Comparison of ENCODE assay signal across 8 mouse cellular contexts in the genomic region with DNA sequence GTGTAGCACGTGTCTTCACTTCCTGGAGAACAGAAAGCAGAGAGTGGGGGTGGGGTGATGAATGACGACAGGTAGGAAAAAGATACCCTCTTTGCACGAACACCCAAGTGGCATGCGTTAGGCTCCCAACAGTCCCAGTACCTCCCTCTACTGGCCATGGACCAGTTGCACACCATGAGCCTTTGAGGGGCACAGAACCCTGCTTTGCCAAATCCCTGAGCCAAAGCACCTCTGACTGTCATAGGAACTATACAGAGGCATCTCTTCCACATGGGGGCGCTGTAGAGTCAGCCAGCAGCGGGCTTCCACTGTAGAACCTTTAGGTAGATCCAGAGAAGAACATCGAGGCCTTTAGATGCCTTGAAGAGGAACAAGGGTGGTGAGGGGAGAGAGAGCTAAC.
DNase-seq lines count a peak whose midpoint lies in the region; ATAC-seq and TF ChIP-seq lines count a peak whose summit lies in the region.
"Had no signal": no experiment of that assay in that cellular context is flagged by ENCODE, and none has a peak within 500 bp of the region (broad histone marks: within the 10 kb centered on the region; RNA-seq: fewer than 3 reads in every experiment).

No protein-coding gene starts in this region.

- H3K27me3 ChIP-seq in midbrain, embryonic 14.5 days (ENCODE audit: control insufficient read depth, insufficient read depth, low read length), result no peaks in the 10 kb centered on the region
- H3K27me3 ChIP-seq in midbrain, embryonic 11.5 days (ENCODE audit: control insufficient read depth, insufficient read depth, low read length), result no peaks in the 10 kb centered on the region
- H3K27me3 ChIP-seq in kidney, postnatal 0 days (ENCODE audit: insufficient read depth, low read length), result no peaks in the 10 kb centered on the region
- H3K27me3 ChIP-seq: neural tube, embryonic 13.5 days had no signal

- no peak overlapping the region for H3K27ac ChIP-seq in midbrain, embryonic 14.5 days (replicated peaks; ENCODE audit: low read depth, low read length)
- H3K27ac ChIP-seq in midbrain, embryonic 11.5 days (ENCODE audit: low read depth, low read length), result no peak overlapping the region
- H3K27ac ChIP-seq in kidney, postnatal 0 days, result no peak overlapping the region
- H3K27ac ChIP-seq: neural tube, embryonic 13.5 days had no signal

- no peaks in the 10 kb centered on the region for H3K9me3 ChIP-seq in midbrain, embryonic 14.5 days (ENCODE audit: control insufficient read depth, low read length)
- no peaks in the 10 kb centered on the region for H3K9me3 ChIP-seq in midbrain, embryonic 11.5 days (ENCODE audit: control insufficient read depth, low read length)
- no peaks in the 10 kb centered on the region for H3K9me3 ChIP-seq in kidney, postnatal 0 days (replicated peaks; ENCODE audit: low read length)
- H3K9me3 ChIP-seq: neural tube, embryonic 13.5 days had no signal

- TF ChIP-seq CTCF in kidney, postnatal 0 days (IDR thresholded peaks at IDR 0.05; ENCODE audit: low read depth), result peak; percentile 73

- no peak overlapping the region for H3K9ac ChIP-seq in midbrain, embryonic 14.5 days (replicated peaks; ENCODE audit: low read length)
- no peak overlapping the region for H3K9ac ChIP-seq in midbrain, embryonic 11.5 days (ENCODE audit: low read length)
- H3K9ac ChIP-seq in kidney, postnatal 0 days (ENCODE audit: low read depth, low read length), result no peak overlapping the region
- H3K9ac ChIP-seq: neural tube, embryonic 13.5 days had no signal

- WGBS in midbrain, embryonic 14.5 days, result 30% methylated on average over 7 of the region's 7 CpGs
- 40% methylated on average over 7 of the region's 7 CpGs for WGBS in midbrain, embryonic 11.5 days
- 23% methylated on average over 7 of the region's 7 CpGs for WGBS in kidney, postnatal 0 days

- H3K36me3 ChIP-seq in midbrain, embryonic 14.5 days (ENCODE audit: control insufficient read depth, insufficient read depth, low read length), result no peaks in the 10 kb centered on the region
- no peaks in the 10 kb centered on the region for H3K36me3 ChIP-seq in midbrain, embryonic 11.5 days (ENCODE audit: control insufficient read depth, insufficient read depth, low read length)
- H3K36me3 ChIP-seq in kidney, postnatal 0 days (ENCODE audit: insufficient read depth, low read length), result no peaks in the 10 kb centered on the region
- H3K36me3 ChIP-seq: neural tube, embryonic 13.5 days had no signal

- no peak overlapping the region for H3K4me3 ChIP-seq in midbrain, embryonic 14.5 days (replicated peaks; ENCODE audit: low read depth, low read length)
- H3K4me3 ChIP-seq in midbrain, embryonic 11.5 days (ENCODE audit: low read depth, low read length), result no peak overlapping the region
- no peak overlapping the region for H3K4me3 ChIP-seq in kidney, postnatal 0 days (replicated peaks; ENCODE audit: low read depth, low read length)
- H3K4me3 ChIP-seq: neural tube, embryonic 13.5 days had no signal

- no peak overlapping the region for H3K4me2 ChIP-seq in midbrain, embryonic 14.5 days (ENCODE audit: low read length)
- no peak overlapping the region for H3K4me2 ChIP-seq in midbrain, embryonic 11.5 days
- no peak overlapping the region for H3K4me2 ChIP-seq in kidney, postnatal 0 days (ENCODE audit: low read length)
- H3K4me2 ChIP-seq: neural tube, embryonic 13.5 days had no signal

- no peak for ATAC-seq in midbrain, embryonic 14.5 days (ENCODE audit: low FRiP score, low TSS enrichment)
- ATAC-seq in midbrain, embryonic 11.5 days (ENCODE audit: low FRiP score), result no peak
- peak; percentile 49; the same call in 1 of the 2 replicates for ATAC-seq in kidney, postnatal 0 days (replicated peaks; ENCODE audit: low FRiP score, low read depth)

- H3K4me1 ChIP-seq in midbrain, embryonic 14.5 days (ENCODE audit: control insufficient read depth, insufficient read depth, low read length), result no peaks in the 10 kb centered on the region
- no peaks in the 10 kb centered on the region for H3K4me1 ChIP-seq in midbrain, embryonic 11.5 days (ENCODE audit: control insufficient read depth, insufficient read depth, low read length)
- H3K4me1 ChIP-seq in kidney, postnatal 0 days (replicated peaks; ENCODE audit: insufficient read depth, low read length), result no peaks in the 10 kb centered on the region
- H3K4me1 ChIP-seq: neural tube, embryonic 13.5 days had no signal

- DNase-seq in midbrain, embryonic 14.5 days, result peak; percentile 30
- no peak for DNase-seq in midbrain, embryonic 11.5 days (ENCODE audit: low spot score, missing footprints)
- peak; percentile 47 for DNase-seq in WW6 (ENCODE audit: low read depth, low spot score)
- peak; percentile 71 to 77 for DNase-seq in cerebellum, postnatal 10 days
- peak; percentile 71 for DNase-seq in kidney, postnatal 0 days (ENCODE audit: low spot score)
- peak; percentile 62 for DNase-seq in lung, postnatal 36 days
- peak; percentile 28 to 57 for DNase-seq in thymus, adult 18-20 months
